Mouse (Mus musculus): ENCODE results near the gene Serinc3.
"Not testable (repeated sequence)": the region's sequence is repeated elsewhere in the genome, so short reads cannot be mapped to it uniquely, and the experiment has no call there.

Serinc3 gene

GRCm38 (mm10) chr2:163644575-163645385, at the start of gene Serinc3:
TSS of gene Serinc3 (minus strand) at chr2:163645131.
- peak; percentile 94 for DNase-seq (ENCODE audit: low read depth)

- no peak for DNase-seq (ENCODE audit: low read depth)
Measured at GRCm38 (mm10) chr2:163693716-163694314, 48.9 kb upstream of the Serinc3 start.

- no peak for DNase-seq (ENCODE audit: low read depth)
Measured at GRCm38 (mm10) chr2:163692873-163693612, 48.1 kb upstream of the Serinc3 start.

- DNase-seq (ENCODE audit: low read depth): no peak
Measured at GRCm38 (mm10) chr2:163691846-163692605, 47.1 kb upstream of the Serinc3 start.

GRCm38 (mm10) chr2:163690409-163691304, 45.7 kb upstream of the Serinc3 start:
- DNase-seq (ENCODE audit: low read depth): no peak

- no peak for DNase-seq (ENCODE audit: low read depth)
Measured at GRCm38 (mm10) chr2:163689771-163690170, 44.8 kb upstream of the Serinc3 start.

- not testable (repeated sequence) for DNase-seq (ENCODE audit: low read depth)
Measured at GRCm38 (mm10) chr2:163688377-163688776, 43.4 kb upstream of the Serinc3 start.

- DNase-seq (ENCODE audit: low read depth): no peak
Measured at GRCm38 (mm10) chr2:163686886-163687285, 42.0 kb upstream of the Serinc3 start.

- no peak for DNase-seq (ENCODE audit: low read depth)
Measured at GRCm38 (mm10) chr2:163686233-163686632, 41.3 kb upstream of the Serinc3 start.

GRCm38 (mm10) chr2:163685761-163686200, 40.9 kb upstream of the Serinc3 start:
- peak; percentile 61 for DNase-seq (ENCODE audit: low read depth)

- DNase-seq (ENCODE audit: low read depth): no peak
Measured at GRCm38 (mm10) chr2:163685287-163685686, 40.4 kb upstream of the Serinc3 start.

GRCm38 (mm10) chr2:163682344-163682743, 37.4 kb upstream of the Serinc3 start:
- DNase-seq (ENCODE audit: low read depth): no peak

- DNase-seq (ENCODE audit: low read depth): no peak
Measured at GRCm38 (mm10) chr2:163676745-163677144, 31.8 kb upstream of the Serinc3 start.

GRCm38 (mm10) chr2:163676321-163676720, 31.4 kb upstream of the Serinc3 start:
- DNase-seq (ENCODE audit: low read depth): no peak

- no peak for DNase-seq (ENCODE audit: low read depth)
Measured at GRCm38 (mm10) chr2:163675662-163676061, 30.7 kb upstream of the Serinc3 start.

GRCm38 (mm10) chr2:163675144-163675619, 30.3 kb upstream of the Serinc3 start:
- DNase-seq (ENCODE audit: low read depth): peak; percentile 88

GRCm38 (mm10) chr2:163674397-163674796, 29.5 kb upstream of the Serinc3 start:
- DNase-seq (ENCODE audit: low read depth): no peak

- DNase-seq (ENCODE audit: low read depth): no peak
Measured at GRCm38 (mm10) chr2:163670872-163671594, 26.1 kb upstream of the Serinc3 start.

- DNase-seq (ENCODE audit: low read depth): no peak
Measured at GRCm38 (mm10) chr2:163667045-163667444, 22.1 kb upstream of the Serinc3 start.

GRCm38 (mm10) chr2:163663930-163664329, 19.0 kb upstream of the Serinc3 start:
- peak; percentile 81 for DNase-seq (ENCODE audit: low read depth)
